Mouse (Mus musculus): ENCODE results near the gene Gm45837. TPM values are rescaled to one million over a fixed set of nuclear protein-coding genes. Genes with fewer than 3 reads are reported as not detected.
A peak's percentile ranks its signal among the peaks of the same experiment; 100 is the strongest.

Gene Gm45837
- total and polyA plus RNA-seq, 3 experiments, result 1.2 TPM; not detected in 2

DNA sequence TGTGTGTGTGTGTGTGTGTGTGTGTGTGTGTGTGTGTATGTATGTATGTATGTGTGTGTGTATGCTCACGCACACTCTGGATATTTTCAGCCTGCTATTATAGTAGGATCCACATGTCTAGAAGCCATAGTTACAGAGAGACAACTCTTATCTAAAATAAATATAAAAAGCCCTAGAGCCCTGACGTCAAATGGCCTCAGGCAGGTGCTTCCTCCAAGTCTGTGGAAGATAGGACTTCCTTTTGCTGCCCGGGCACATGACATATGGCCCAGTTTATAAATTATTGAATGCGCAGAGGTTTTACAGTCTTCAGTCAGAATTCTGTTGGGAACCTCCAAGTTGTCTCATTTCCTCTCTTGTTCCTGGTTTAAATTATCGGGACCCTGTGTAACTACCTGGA is 130.0 kb downstream of the Gm45837 start:
- peak; percentile 13 for DNase-seq (ENCODE audit: low read depth, low spot score)

DNA sequence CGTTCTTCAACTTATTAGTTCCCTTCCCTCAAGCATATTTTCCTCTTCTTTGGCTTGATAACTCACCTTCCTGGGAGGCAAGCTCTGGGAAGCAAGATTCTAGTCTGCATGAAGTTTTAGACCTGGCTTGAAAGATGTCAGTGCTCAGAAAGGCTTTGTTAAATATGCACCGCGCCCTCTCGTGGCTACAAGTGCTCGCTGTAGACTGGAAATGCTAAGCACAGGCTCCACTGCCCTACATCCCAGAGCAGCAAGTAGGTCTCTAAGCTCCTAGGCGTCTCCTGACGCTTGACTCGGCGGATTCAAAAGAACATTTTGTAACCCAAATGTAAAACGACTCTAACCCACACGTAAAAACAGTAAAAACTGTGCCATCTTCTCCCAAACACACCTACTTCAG is 130.4 kb downstream of the Gm45837 start:
- Histone ChIP-seq H3K9ac (ENCODE audit: control insufficient read depth, low read depth, low read length, poor library complexity, severe bottlenecking) (no peak overlapping the region), H3K4me3 (ENCODE audit: control insufficient read depth in 1 of 2, insufficient read depth in 1 of 2, low read depth in 2 of 2, low read length in 2 of 2) (no peak overlapping the region), H3K4me1 (ENCODE audit: control insufficient read depth in 1 of 2, insufficient read depth in 2 of 2, low read length in 2 of 2) (peaks cover 0 to 4% of the 10 kb centered on the region in 2 experiments; a peak in 1 of 4 replicates), H3K36me3 (ENCODE audit: control insufficient read depth in 1 of 2, insufficient read depth in 2 of 2, low read length in 2 of 2) (no peaks in the 10 kb centered on the region), H3K27me3 (ENCODE audit: control insufficient read depth in 1 of 2, insufficient read depth in 2 of 2, low read length in 2 of 2) (peaks cover 6% of the 10 kb centered on the region in 2 experiments), H3K27ac (ENCODE audit: control insufficient read depth, low read depth, low read length) (no peak overlapping the region), H3K79me2 (ENCODE audit: control insufficient read depth, insufficient read depth, low read length, poor library complexity) (no peaks in the 10 kb centered on the region), H3K9me3 (replicated peaks; ENCODE audit: insufficient read depth, low read length) (no peaks in the 10 kb centered on the region)
- peak; percentile 69 for DNase-seq (ENCODE audit: low read depth, low spot score)
- TF ChIP-seq UBTF (IDR thresholded peaks at IDR 0.05; ENCODE audit: borderline replicate concordance, insufficient read depth, low read depth, low read length) (no peak), CHD1 (IDR thresholded peaks at IDR 0.05; ENCODE audit: low read depth, low read length) (no peak), GABPA (IDR thresholded peaks at IDR 0.05; ENCODE audit: low read depth, low read length) (no peak), POLR2AphosphoS5 (IDR thresholded peaks at IDR 0.05; ENCODE audit: borderline replicate concordance, low read depth, low read length) (no peak), ELF1 (IDR thresholded peaks at IDR 0.05; ENCODE audit: low read depth, low read length) (no peak), TAL1 (IDR thresholded peaks at IDR 0.05; ENCODE audit: low read length) (no peak), POLR2AphosphoS2 (IDR thresholded peaks at IDR 0.05; ENCODE audit: low read length) (no peak), MAZ (IDR thresholded peaks at IDR 0.05; ENCODE audit: low read depth, low read length) (no peak), MEF2A (IDR thresholded peaks at IDR 0.05; ENCODE audit: extremely low read depth, insufficient replicate concordance, low read depth, low read length, poor library complexity, severe bottlenecking) (no peak), USF1 (IDR thresholded peaks at IDR 0.05; ENCODE audit: low read depth, low read length) (no peak), USF2 (IDR thresholded peaks at IDR 0.05; ENCODE audit: borderline replicate concordance in 1 of 2, insufficient read depth in 1 of 2, low read depth in 1 of 2, low read length in 2 of 2) (no peak), ETS1 (IDR thresholded peaks at IDR 0.05; ENCODE audit: low read depth, low read length) (no peak), GATA1 (IDR thresholded peaks at IDR 0.05; ENCODE audit: low read depth, low read length) (no peak), SMC3 (IDR thresholded peaks at IDR 0.05; ENCODE audit: low read depth, low read length) (peak; percentile 84), RAD21 (IDR thresholded peaks at IDR 0.05; ENCODE audit: low read depth, low read length) (peak; percentile 54), ZC3H11A (IDR thresholded peaks at IDR 0.05; ENCODE audit: low read depth, low read length) (peak; percentile 40), MYC (IDR thresholded peaks at IDR 0.05; ENCODE audit: low read depth, low read length) (no peak), EP300 (IDR thresholded peaks at IDR 0.05; ENCODE audit: low read depth in 1 of 2, low read length in 2 of 2) (no peak), NELFE (IDR thresholded peaks at IDR 0.05; ENCODE audit: low read depth, low read length) (no peak), BHLHE40 (IDR thresholded peaks at IDR 0.05; ENCODE audit: borderline replicate concordance, low read depth, low read length) (no peak), TBP (IDR thresholded peaks at IDR 0.05; ENCODE audit: low read depth, low read length) (no peak), NRF1 (IDR thresholded peaks at IDR 0.05; ENCODE audit: insufficient read depth, low read depth, low read length, poor library complexity, severe bottlenecking) (no peak), ZKSCAN1 (IDR thresholded peaks at IDR 0.05; ENCODE audit: low read depth, low read length) (no peak), MXI1 (IDR thresholded peaks at IDR 0.05; ENCODE audit: low read depth, low read length) (no peak), CTCF (IDR thresholded peaks at IDR 0.05 in 2 of 3, conservative IDR thresholded peaks at IDR 0.05 in 1 of 3; ENCODE audit: control insufficient read depth in 1 of 3, insufficient read depth in 1 of 3, low read depth in 2 of 3, low read length in 3 of 3, poor library complexity in 1 of 3, severe bottlenecking in 1 of 3) (peak; percentile 48 to 83 (median 73)), RCOR1 (IDR thresholded peaks at IDR 0.05; ENCODE audit: low read depth, low read length) (no peak)

More for the DNA sequence above, 130.0 kb downstream of the Gm45837 start:
- TF ChIP-seq SIN3A (IDR thresholded peaks at IDR 0.05; ENCODE audit: low read length), result no peak
- no peak for TF ChIP-seq GABPA (IDR thresholded peaks at IDR 0.05; ENCODE audit: low read depth, low read length)
- no peak for TF ChIP-seq NRF1 (IDR thresholded peaks at IDR 0.05; ENCODE audit: insufficient read depth, low read depth, low read length, poor library complexity, severe bottlenecking)
- no peak for TF ChIP-seq RAD21 (IDR thresholded peaks at IDR 0.05; ENCODE audit: low read depth, low read length)
- no peak for TF ChIP-seq BHLHE40 (IDR thresholded peaks at IDR 0.05; ENCODE audit: borderline replicate concordance, low read depth, low read length)
- no peak for TF ChIP-seq ELF1 (IDR thresholded peaks at IDR 0.05; ENCODE audit: low read depth, low read length)
- TF ChIP-seq USF2 (IDR thresholded peaks at IDR 0.05; ENCODE audit: borderline replicate concordance in 1 of 2, insufficient read depth in 1 of 2, low read depth in 1 of 2, low read length in 2 of 2), result no peak
- no peak for TF ChIP-seq TBP (IDR thresholded peaks at IDR 0.05; ENCODE audit: low read depth, low read length)
- TF ChIP-seq TAL1 (IDR thresholded peaks at IDR 0.05; ENCODE audit: low read length), result no peak
- no peak for TF ChIP-seq HCFC1 (IDR thresholded peaks at IDR 0.05; ENCODE audit: low read depth, low read length)
- no peak for TF ChIP-seq GATA1 (IDR thresholded peaks at IDR 0.05; ENCODE audit: low read depth, low read length)
- no peak for TF ChIP-seq ZKSCAN1 (IDR thresholded peaks at IDR 0.05; ENCODE audit: low read depth, low read length)
- no peak for TF ChIP-seq MEF2A (IDR thresholded peaks at IDR 0.05; ENCODE audit: extremely low read depth, insufficient replicate concordance, low read depth, low read length, poor library complexity, severe bottlenecking)
- Histone ChIP-seq H3K9ac (ENCODE audit: control insufficient read depth, low read depth, low read length, poor library complexity, severe bottlenecking) (no peak overlapping the region), H3K79me2 (ENCODE audit: control insufficient read depth, insufficient read depth, low read length, poor library complexity) (no peaks in the 10 kb centered on the region), H3K27ac (ENCODE audit: control insufficient read depth, low read depth, low read length) (no peak overlapping the region), H3K4me1 (ENCODE audit: control insufficient read depth in 1 of 2, insufficient read depth in 2 of 2, low read length in 2 of 2) (peaks cover 0 to 4% of the 10 kb centered on the region in 2 experiments; a peak in 1 of 4 replicates), H3K4me3 (ENCODE audit: control insufficient read depth in 1 of 2, insufficient read depth in 1 of 2, low read depth in 2 of 2, low read length in 2 of 2) (no peak overlapping the region), H3K36me3 (ENCODE audit: control insufficient read depth in 1 of 2, insufficient read depth in 2 of 2, low read length in 2 of 2) (no peaks in the 10 kb centered on the region), H3K27me3 (ENCODE audit: control insufficient read depth in 1 of 2, insufficient read depth in 2 of 2, low read length in 2 of 2) (peaks cover 6% of the 10 kb centered on the region in 2 experiments), H3K9me3 (replicated peaks; ENCODE audit: insufficient read depth, low read length) (no peaks in the 10 kb centered on the region)

Measured in MEL (cell line).